Mouse (Mus musculus): Measurements from ENCODE around the gene Nkg7.

DNA sequence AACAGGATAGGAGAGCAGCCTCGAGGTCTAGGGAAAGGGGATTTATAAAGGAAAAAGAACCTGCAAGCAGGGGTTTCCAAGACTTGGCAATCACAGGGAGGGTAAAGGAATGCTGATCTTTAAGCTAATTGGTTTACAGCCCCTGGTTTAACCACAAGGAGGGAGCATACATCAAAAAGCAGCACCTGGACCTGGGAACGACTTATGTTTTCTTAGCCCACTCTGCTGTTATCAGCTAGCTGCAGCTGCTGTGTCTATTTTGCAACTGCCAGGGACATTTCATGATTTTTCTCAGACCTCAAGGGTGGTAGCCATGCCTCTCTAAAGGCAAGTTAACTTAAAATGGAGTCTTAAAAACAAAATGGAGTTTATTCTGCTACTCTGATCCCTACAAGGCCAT, 34.2 kb upstream of the Nkg7 start:
- no peak for TF ChIP-seq CHD2 (IDR thresholded peaks at IDR 0.05; ENCODE audit: low read depth, low read length)
- no peak for TF ChIP-seq MAFK (IDR thresholded peaks at IDR 0.05; ENCODE audit: insufficient read depth, low read depth, low read length)
